Comparison of ENCODE assay signal across 9 mouse cellular contexts in genomic region chr10:42860159-42860911, GRCm38 (mm10). TPM values are rescaled to one million over a fixed set of nuclear protein-coding genes. Genes with fewer than 3 reads are reported as not detected.
A peak's percentile ranks its signal among the peaks of the same experiment; 100 is the strongest.
DNase-seq lines count a peak whose midpoint lies in the region; ATAC-seq and TF ChIP-seq lines count a peak whose summit lies in the region.
"Had no signal": no experiment of that assay in that cellular context is flagged by ENCODE, and none has a peak within 500 bp of the region (broad histone marks: within the 10 kb centered on the region; RNA-seq: fewer than 3 reads in every experiment).

Scml4 (plus strand) TSS chr10:42860370.

- H3K27ac ChIP-seq in heart, embryonic 12.5 days (ENCODE audit: poor library complexity, severe bottlenecking), result no peak within 1 kb of the TSS

- no peak for ATAC-seq in heart, embryonic 12.5 days (ENCODE audit: insufficient number of reproducible peaks, low FRiP score)

- H3K4me2 ChIP-seq in heart, embryonic 12.5 days, result peak within 1 kb of the TSS; percentile 19; the same call in 1 of the 2 replicates

- DNase-seq in embryo, embryonic 10 days (ENCODE audit: low spot score), result peak; percentile 69
- DNase-seq in embryo, embryonic 9.5 days (ENCODE audit: extremely low spot score), result no peak
- peak; percentile 93 for DNase-seq in brain, embryonic 14.5 days (ENCODE audit: low read depth)
- peak; percentile 16 to 54 for DNase-seq in kidney, postnatal 25 days
- peak; percentile 37 to 57 for DNase-seq in lung, postnatal 4 days
- DNase-seq in right cerebral cortex, adult 2 months (ENCODE audit: low spot score in 2 of 2), result peak; percentile 48 to 64
- DNase-seq in cerebellum, adult 9-10 months, result no peak

- no peaks in the 10 kb centered on the region for H3K36me3 ChIP-seq in heart, embryonic 12.5 days
- H3K36me3 ChIP-seq: G1E had no signal

- no peaks in the 10 kb centered on the region for H3K27me3 ChIP-seq in heart, embryonic 12.5 days (replicated peaks)

- H3K9ac ChIP-seq in heart, embryonic 12.5 days, result no peak within 1 kb of the TSS

- TF ChIP-seq POLR2A in brain, embryonic 14.5 days (IDR thresholded peaks at IDR 0.05; ENCODE audit: borderline replicate concordance, extremely low read depth, insufficient read depth, insufficient read length, poor library complexity, severe bottlenecking), result no peak

- no peak for TF ChIP-seq CTCF in brain, embryonic 14.5 days (IDR thresholded peaks at IDR 0.05; ENCODE audit: borderline replicate concordance, extremely low read depth, insufficient read depth, insufficient read length)

- no peak within 1 kb of the TSS for H3K4me3 ChIP-seq in heart, embryonic 12.5 days

- peaks cover 17% of the 10 kb centered on the region for H3K4me1 ChIP-seq in heart, embryonic 12.5 days (replicated peaks)

- 63% methylated on average over 17 of the region's 17 CpGs for WGBS in heart, embryonic 12.5 days

- peaks cover 8% of the 10 kb centered on the region; the same call in 1 of the 2 replicates for H3K9me3 ChIP-seq in heart, embryonic 12.5 days (replicated peaks)

RNA-seq across cellular contexts. Expression of gene Scml4, which starts in this region (rescaled TPM):
- 8.0 and 10.8 TPM in 2 replicates for polyA plus RNA-seq in brain, embryonic 14.5 days (2012; rRNA removed)
- 1.0 and 1.8 TPM in 2 replicates for polyA plus RNA-seq in heart, embryonic 12.5 days (2016; fragmentation: Nextera tagmentation; extraction: Ambion mirVana)
- polyA plus RNA-seq: G1E had no signal

Comparison
In these comparisons a context has a peak if more than half of its experiments do, and no peak if none do; other contexts are left out.
1. DNase-seq: peak in embryo, embryonic 10 days (single experiment), brain, embryonic 14.5 days (single experiment), kidney, postnatal 25 days (2 of 2), lung, postnatal 4 days (2 of 2) and right cerebral cortex, adult 2 months (2 of 2); none in embryo, embryonic 9.5 days (single experiment) and cerebellum, adult 9-10 months (single experiment).